Mouse (Mus musculus): Measurements from ENCODE around the gene Uap1.
"Not testable (repeated sequence)": the region's sequence is repeated elsewhere in the genome, so short reads cannot be mapped to it uniquely, and the experiment has no call there.

The Uap1 gene

DNA sequence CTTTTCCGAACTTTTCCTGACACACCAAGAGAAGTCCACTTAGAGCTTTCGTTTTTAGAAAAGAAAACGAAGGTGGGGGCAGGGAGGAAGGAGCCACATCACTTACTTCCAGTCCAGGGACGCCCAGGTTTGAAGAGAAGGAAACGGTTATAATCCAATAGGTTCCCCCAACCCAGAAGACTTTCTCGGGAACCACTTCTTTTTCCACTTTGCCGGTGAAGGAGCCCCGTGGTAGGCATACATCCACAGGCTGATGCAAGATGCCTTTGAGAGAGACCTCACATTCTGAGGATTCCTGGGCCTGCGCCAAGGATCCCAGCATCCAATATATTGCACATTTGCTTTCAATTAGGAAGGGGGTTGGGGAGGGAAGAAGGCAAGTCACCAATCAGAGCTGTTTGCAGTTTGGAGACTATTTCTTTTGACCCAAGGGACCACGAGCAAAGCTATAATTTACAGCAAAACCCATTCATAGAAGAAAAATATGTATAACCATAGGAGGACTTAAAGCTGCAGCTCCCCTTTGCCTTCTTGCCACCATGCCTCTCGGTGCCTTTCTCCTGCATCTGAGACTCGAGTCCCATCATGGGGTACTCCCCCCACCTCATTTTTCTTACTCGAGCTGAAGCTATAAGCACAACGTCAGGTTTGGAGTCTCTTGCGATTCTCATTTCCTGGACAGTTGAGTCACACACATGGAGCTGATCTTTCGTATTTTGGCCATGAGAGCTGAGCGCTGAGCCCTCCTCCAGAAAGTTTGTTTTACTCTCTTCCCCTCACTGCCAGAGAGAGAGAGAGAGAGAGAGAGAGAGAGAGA is 64.0 kb downstream of the Uap1 start, which contains the start of gene Ddr2:
Ddr2 (minus strand) TSS at position 247 of the 817 bp plus-strand sequence.
- DNase-seq, result no peak

- DNase-seq, result no peak
Observed at GRCm38 (mm10) chr1:170109776-170110515, 64.8 kb downstream of the Uap1 start.

- DNase-seq, result not testable (repeated sequence)
Observed at GRCm38 (mm10) chr1:170102814-170103213, 71.9 kb downstream of the Uap1 start.
